Mouse (Mus musculus) stomach, embryonic 14.5 days (tissue): Measurements from ENCODE around the gene Tmem79. TPM values are rescaled to one million over a fixed set of nuclear protein-coding genes. Genes with fewer than 3 reads are reported as not detected.

Experiments
- ATAC-seq: fragments of 200-750 bp; cut with Nextera tagmentation; 2 replicates; pipeline ENCODE4 v1.8.0; 2017; ENCODE audit warnings: low read depth, moderate TSS enrichment; ENCODE audit not compliant: insufficient number of reproducible peaks, insufficient read depth, low FRiP score
- H3K27ac ChIP-seq: fragments of 300-500 bp; sonication (generic); 2 replicates; pipeline ENCODE4 v1.5.1; 2014; ENCODE audit warnings: mild to moderate bottlenecking, low read length, moderate library complexity, mixed read lengths
- H3K27me3 ChIP-seq: fragments of 300-500 bp; sonication (generic); 2 replicates; pipeline ENCODE4 v1.6.1; 2014; ENCODE audit warnings: low read length, control low read depth, mixed read lengths; ENCODE audit not compliant: control insufficient read depth, insufficient read depth
- H3K36me3 ChIP-seq: fragments of 300-500 bp; sonication (generic); 2 replicates; pipeline ENCODE4 v1.6.1; 2014; ENCODE audit warnings: mild to moderate bottlenecking, control low read depth, low read length, moderate library complexity, mixed read lengths; ENCODE audit not compliant: control insufficient read depth, insufficient read depth
- H3K4me1 ChIP-seq: fragments of 300-500 bp; sonication (generic); 2 replicates; pipeline ENCODE4 v1.6.1; 2014; ENCODE audit warnings: low read length, control low read depth, mixed read lengths; ENCODE audit not compliant: control insufficient read depth, insufficient read depth
- H3K4me2 ChIP-seq: fragments of 300-500 bp; sonication (generic); replicated peaks from 2 replicates; pipeline ENCODE4 v1.6.1; 2014; ENCODE audit warnings: low read depth, low read length, control low read depth
- H3K4me3 ChIP-seq: fragments of 300-500 bp; sonication (generic); 2 replicates; pipeline ENCODE4 v1.5.1; 2014; ENCODE audit warnings: low read depth, low read length, control low read depth
- H3K9ac ChIP-seq: fragments of 300-500 bp; sonication (generic); replicated peaks from 2 replicates; pipeline ENCODE4 v1.6.1; 2014; ENCODE audit warnings: low read depth, mild to moderate bottlenecking, control low read depth, low read length, moderate library complexity, mixed read lengths
- H3K9me3 ChIP-seq: fragments of 300-500 bp; sonication (generic); 2 replicates; pipeline ENCODE4 v1.6.1; 2016; ENCODE audit warnings: low read depth, low read length, control low read depth; ENCODE audit not compliant: control insufficient read depth
- WGBS: fragments of 180-500 bp; shearing (Covaris S2); extraction: QIAGEN DNeasy Blood & Tissue Kit; methylation state at CpG from one replicate; pipeline ENCODE4 v1.1.7; 2014; 5-methylcytosine and 5-hydroxymethylcytosine counted together
- polyA plus RNA-seq: library from polyadenylated mRNA; unstranded; fragments of >200 nt; fragmentation: Nextera tagmentation; extraction: Ambion mirVana; gene quantifications from 2 replicates; pipeline ENCODE4 v1.2.1, GENCODE M21; 2014

The Tmem79 gene
- polyA plus RNA-seq, 1 experiment from 2014 or later: 20.5 TPM

- 74% methylated on average over 6 of the region's 6 CpGs for WGBS
- Histone ChIP-seq H3K9me3 (no peaks in the 10 kb centered on the region), H3K9ac (no peak overlapping the region), H3K4me2 (no peak overlapping the region), H3K4me3 (no peak overlapping the region), H3K4me1 (peaks cover 6% of the 10 kb centered on the region; the same call in 1 of the 2 replicates), H3K36me3 (peaks cover 58% of the 10 kb centered on the region), H3K27me3 (peaks cover 6% of the 10 kb centered on the region; the same call in 1 of the 2 replicates), H3K27ac (no peak overlapping the region)
- no peak for ATAC-seq
Observed at GRCm38 (mm10) chr3:88361096-88361495, 25.1 kb upstream of the Tmem79 start.

- Histone ChIP-seq H3K4me1 (peaks cover 6% of the 10 kb centered on the region; the same call in 1 of the 2 replicates), H3K36me3 (peaks cover 69% of the 10 kb centered on the region), H3K27me3 (no peaks in the 10 kb centered on the region), H3K4me2 (no peak overlapping the region), H3K9ac (no peak overlapping the region), H3K27ac (peak overlapping the region; percentile 11; the same call in 1 of the 2 replicates), H3K9me3 (no peaks in the 10 kb centered on the region), H3K4me3 (no peak overlapping the region)
- 69% methylated on average over 3 of the region's 3 CpGs for WGBS
- no peak for ATAC-seq
Observed at GRCm38 (mm10) chr3:88359989-88360388, 24.0 kb upstream of the Tmem79 start.

GRCm38 (mm10) chr3:88359584-88359983 is 23.6 kb upstream of the Tmem79 start:
- H3K9ac ChIP-seq: no peak overlapping the region
- H3K27me3 ChIP-seq: no peaks in the 10 kb centered on the region
- peaks cover 73% of the 10 kb centered on the region for H3K36me3 ChIP-seq
- ATAC-seq: no peak
- no peak overlapping the region for H3K4me3 ChIP-seq
- H3K27ac ChIP-seq: peak overlapping the region; percentile 11; the same call in 1 of the 2 replicates
- no peak overlapping the region for H3K4me2 ChIP-seq
- 77% methylated on average over 5 of the region's 5 CpGs for WGBS
- H3K9me3 ChIP-seq: no peaks in the 10 kb centered on the region
- H3K4me1 ChIP-seq: peaks cover 2% of the 10 kb centered on the region; the same call in 1 of the 2 replicates

- no peak overlapping the region for H3K4me2 ChIP-seq
- ATAC-seq: no peak
- no peak overlapping the region for H3K27ac ChIP-seq
- 91% methylated on average over 8 of the region's 8 CpGs for WGBS
- no peaks in the 10 kb centered on the region for H3K4me1 ChIP-seq
- H3K27me3 ChIP-seq: no peaks in the 10 kb centered on the region
- peaks cover 95% of the 10 kb centered on the region for H3K36me3 ChIP-seq
- H3K9ac ChIP-seq: no peak overlapping the region
- no peak overlapping the region for H3K4me3 ChIP-seq
- no peaks in the 10 kb centered on the region for H3K9me3 ChIP-seq
Observed at GRCm38 (mm10) chr3:88354396-88355165, 18.6 kb upstream of the Tmem79 start.

GRCm38 (mm10) chr3:88352907-88353306 is 17.0 kb upstream of the Tmem79 start:
- no peak for ATAC-seq
- WGBS: 90% methylated on average over 9 of the region's 9 CpGs

GRCm38 (mm10) chr3:88350732-88351131 is 14.8 kb upstream of the Tmem79 start:
- WGBS: 84% methylated on average over 13 of the region's 13 CpGs
- H3K27ac ChIP-seq: no peak overlapping the region
- no peaks in the 10 kb centered on the region for H3K9me3 ChIP-seq
- no peaks in the 10 kb centered on the region for H3K27me3 ChIP-seq
- no peaks in the 10 kb centered on the region for H3K4me1 ChIP-seq
- H3K4me3 ChIP-seq: no peak overlapping the region
- no peak overlapping the region for H3K4me2 ChIP-seq
- ATAC-seq: no peak
- H3K9ac ChIP-seq: no peak overlapping the region
- H3K36me3 ChIP-seq: peaks cover 97% of the 10 kb centered on the region

More at GRCm38 (mm10) chr3:88352907-88353306, 17.0 kb upstream of the Tmem79 start:
- no peaks in the 10 kb centered on the region for H3K27me3 ChIP-seq
- no peak overlapping the region for H3K4me2 ChIP-seq
- H3K4me3 ChIP-seq: no peak overlapping the region
- no peaks in the 10 kb centered on the region for H3K4me1 ChIP-seq
- H3K9me3 ChIP-seq: no peaks in the 10 kb centered on the region
- no peak overlapping the region for H3K27ac ChIP-seq
- peaks cover 94% of the 10 kb centered on the region for H3K36me3 ChIP-seq
- no peak overlapping the region for H3K9ac ChIP-seq

- Histone ChIP-seq H3K27ac (no peak overlapping the region), H3K4me2 (no peak overlapping the region), H3K27me3 (no peaks in the 10 kb centered on the region), H3K36me3 (peaks cover 22% of the 10 kb centered on the region; the same call in 1 of the 2 replicates), H3K9me3 (no peaks in the 10 kb centered on the region), H3K9ac (no peak overlapping the region), H3K4me3 (no peak overlapping the region), H3K4me1 (peaks cover 18% of the 10 kb centered on the region)
- no peak for ATAC-seq
- 73% methylated on average over 3 of the region's 3 CpGs for WGBS
Observed at GRCm38 (mm10) chr3:88339006-88339405, 3.1 kb upstream of the Tmem79 start.

- no peaks in the 10 kb centered on the region for H3K9me3 ChIP-seq
- no peak for ATAC-seq
- 92% methylated on average over 7 of the region's 7 CpGs for WGBS
- no peak overlapping the region for H3K27ac ChIP-seq
- H3K4me2 ChIP-seq: no peak overlapping the region
- no peaks in the 10 kb centered on the region for H3K27me3 ChIP-seq
- H3K4me3 ChIP-seq: no peak overlapping the region
- H3K9ac ChIP-seq: no peak overlapping the region
- H3K36me3 ChIP-seq: peaks cover 15% of the 10 kb centered on the region; the same call in 1 of the 2 replicates
- H3K4me1 ChIP-seq: peaks cover 18% of the 10 kb centered on the region
Observed at GRCm38 (mm10) chr3:88338316-88338715, 2.4 kb upstream of the Tmem79 start.
